Mouse (Mus musculus): ENCODE measurements around the gene Gfra1.

Gene Gfra1

DNA sequence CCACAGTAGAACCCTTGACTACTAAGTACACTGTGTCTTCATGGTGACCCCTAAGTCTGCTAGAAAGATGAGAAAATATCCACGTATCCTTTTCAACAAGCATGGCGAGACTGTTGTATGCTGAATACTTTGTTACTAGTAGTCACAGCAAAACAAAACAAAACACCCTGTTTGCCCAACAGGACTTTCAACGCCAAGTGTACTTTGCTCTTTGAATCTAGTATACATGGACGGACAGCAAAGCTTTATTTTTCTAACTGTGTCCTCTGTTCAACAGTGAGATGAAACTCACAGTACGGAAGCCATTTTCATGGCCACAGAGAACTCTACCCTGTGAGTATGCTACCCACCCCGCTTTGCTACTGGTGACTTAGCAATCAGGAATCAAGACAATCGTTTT, 62.6 kb downstream of the Gfra1 start:
- no peak for DNase-seq (ENCODE audit: low spot score in 2 of 2)

DNA sequence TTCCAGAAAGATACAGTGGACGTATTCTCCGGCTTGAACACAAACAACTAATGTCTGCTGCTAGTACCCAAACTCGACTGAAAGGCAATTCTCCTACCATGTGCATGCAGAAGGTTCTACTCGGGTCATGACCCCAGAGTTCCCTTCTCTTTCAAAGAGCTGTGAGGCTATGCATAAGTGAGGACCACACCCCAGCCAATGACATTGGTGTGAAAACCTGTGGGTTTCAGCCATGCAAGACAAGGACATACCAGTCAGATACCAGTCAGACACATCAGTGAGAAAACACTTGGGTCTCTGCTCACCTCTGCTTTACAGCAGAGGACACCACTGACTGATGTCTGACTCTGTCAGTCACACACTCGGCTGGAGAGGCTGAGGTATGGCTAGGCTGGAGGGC, 63.9 kb downstream of the Gfra1 start:
- no peak for DNase-seq (ENCODE audit: low spot score in 2 of 2)

DNA sequence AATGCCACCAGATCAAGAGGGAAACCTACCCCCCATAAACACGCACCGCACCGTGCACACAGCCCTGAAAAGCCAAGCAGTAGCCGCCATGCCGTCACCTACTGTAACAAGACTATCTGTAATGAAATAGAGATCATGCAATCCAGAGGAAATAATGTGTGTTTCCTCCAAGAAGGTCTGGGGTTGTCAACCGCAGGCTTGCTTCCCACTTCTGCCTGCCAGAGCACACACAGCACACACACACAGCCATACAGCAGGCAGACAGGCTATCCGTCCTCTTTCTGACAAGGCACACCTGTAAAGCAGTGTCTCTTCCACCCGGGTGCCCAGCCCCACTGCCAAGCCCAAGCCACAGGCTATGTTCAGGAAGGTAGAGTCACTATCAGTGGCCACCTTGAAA, 66.2 kb downstream of the Gfra1 start:
- DNase-seq (ENCODE audit: low spot score in 2 of 2) = no peak

DNA sequence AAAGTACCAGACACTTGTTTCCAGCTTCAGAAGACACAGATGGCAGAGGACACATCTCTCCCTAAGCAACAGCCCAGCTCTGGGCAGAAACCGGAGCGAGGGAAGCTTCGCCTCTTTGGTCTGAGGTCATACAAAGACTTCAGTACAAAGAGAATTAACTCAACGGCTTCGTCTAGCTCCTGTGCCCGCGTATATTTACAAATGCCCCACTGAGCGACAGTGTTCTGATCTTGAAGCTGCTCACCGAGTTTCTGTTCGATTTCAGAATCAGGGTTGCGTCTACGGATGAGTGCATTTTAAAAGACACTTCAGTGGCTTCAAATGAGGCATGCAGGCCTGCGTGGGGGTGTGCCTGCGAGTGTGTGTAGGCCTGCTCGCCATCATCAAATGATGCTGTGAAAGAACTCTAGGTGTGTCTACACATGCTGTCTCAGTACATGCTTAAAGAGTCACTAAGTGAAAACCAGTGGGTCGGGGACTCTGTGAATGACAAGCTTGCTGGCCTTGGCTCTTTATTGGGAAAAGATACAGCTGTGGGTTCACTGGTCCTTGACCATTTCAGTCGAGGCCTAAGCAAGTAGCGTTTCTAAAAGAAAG, 66.8 kb downstream of the Gfra1 start:
- no peak for DNase-seq (ENCODE audit: low spot score in 2 of 2)

DNA sequence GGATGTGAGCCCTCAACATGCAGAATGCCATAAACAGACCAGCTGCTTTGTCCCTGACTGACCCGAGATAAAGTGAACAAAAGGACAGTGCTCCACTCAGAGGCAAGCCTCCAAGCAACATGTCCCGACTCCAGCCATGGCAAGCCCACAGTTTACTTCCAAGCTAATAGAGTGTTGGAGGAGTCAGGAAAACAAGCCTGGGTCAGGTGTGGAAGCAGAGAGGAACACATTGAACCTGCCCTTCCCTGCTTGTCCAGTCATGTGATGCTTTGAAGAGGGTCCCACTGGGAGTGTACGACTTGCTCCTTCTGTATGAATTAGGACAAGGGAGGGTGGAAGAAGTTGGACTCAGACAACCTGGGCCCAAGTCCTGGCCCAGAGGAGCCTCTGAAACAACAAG, 72.4 kb downstream of the Gfra1 start:
- DNase-seq (ENCODE audit: low spot score in 2 of 2) = no peak

DNA sequence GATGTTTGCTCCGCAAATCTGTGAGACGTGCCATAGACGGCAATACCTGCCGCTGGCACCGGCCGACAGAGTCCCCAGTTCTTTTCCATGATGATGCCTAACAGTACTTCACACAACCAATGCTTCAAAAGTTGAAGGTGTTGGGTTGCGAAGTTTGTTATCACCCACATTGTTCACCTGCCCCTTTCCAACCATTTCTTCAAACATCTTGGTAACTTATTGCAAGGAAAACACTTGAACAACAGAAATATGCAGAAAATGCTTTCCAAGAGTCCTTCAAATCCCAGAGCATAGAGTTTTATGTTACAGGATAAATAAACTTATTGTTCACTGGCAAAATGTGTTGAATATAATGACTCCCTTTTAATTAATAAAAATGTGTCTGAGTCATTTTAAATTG, 73.2 kb downstream of the Gfra1 start:
- no peak for DNase-seq (ENCODE audit: low spot score in 2 of 2)

DNA sequence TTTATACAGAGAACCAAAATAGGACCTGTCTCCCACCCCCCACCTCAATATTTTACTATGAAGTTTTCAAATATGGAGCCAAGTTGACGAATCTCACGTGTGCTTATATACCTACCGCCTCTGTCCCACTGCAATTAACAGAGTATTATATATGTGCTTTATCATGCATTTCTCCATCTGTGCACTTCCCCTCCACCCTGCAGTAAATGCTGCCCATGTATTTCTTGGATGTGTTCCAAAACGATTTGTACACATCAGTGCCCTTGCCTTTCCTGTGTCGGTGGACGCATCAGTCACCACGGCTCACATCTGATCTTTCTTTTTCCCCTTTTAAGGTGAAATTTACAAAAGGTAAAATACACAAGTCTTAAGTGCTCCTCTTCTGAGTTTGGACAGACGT, 77.7 kb downstream of the Gfra1 start:
- no peak for DNase-seq (ENCODE audit: low spot score in 2 of 2)

DNA sequence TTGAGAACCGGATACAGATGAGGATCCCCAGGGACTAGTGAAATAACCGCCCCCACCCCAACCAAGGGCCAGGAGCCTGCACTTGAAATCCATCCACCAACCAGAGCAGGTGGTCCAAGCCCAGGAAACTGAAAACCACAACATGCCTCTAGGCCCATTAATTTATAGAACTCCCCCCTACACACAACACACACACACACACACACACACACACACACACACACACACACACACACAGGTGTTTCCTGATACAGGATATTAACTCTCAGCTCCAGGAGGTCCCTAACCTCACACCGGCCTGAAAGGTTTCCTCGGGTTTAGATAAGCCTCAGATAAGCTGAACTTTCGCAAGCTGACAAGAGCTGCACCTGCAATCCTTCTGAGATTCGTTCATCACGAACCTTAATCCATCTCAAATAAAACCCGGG, 79.0 kb downstream of the Gfra1 start:
- no peak for DNase-seq (ENCODE audit: low spot score in 2 of 2)

DNA sequence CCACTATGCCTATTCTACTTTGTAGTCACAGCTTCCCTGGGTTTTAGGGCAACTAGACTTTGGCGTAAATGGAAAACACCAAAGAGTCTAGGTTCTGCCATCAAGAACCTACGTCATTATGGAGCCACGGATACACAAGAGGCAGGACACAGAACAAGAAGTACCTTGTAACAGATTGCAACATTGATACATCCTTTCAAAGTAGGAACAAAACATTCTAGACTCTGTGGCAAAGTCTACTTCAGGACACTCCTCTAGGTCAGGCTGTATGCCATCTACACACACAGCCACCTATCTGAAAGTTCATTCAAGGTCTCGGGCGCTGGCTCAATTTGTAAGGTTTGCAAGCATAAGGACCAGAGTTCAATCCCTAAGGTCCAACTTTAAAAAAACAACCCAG, 81.1 kb downstream of the Gfra1 start:
- no peak for DNase-seq (ENCODE audit: low spot score in 2 of 2)

DNA sequence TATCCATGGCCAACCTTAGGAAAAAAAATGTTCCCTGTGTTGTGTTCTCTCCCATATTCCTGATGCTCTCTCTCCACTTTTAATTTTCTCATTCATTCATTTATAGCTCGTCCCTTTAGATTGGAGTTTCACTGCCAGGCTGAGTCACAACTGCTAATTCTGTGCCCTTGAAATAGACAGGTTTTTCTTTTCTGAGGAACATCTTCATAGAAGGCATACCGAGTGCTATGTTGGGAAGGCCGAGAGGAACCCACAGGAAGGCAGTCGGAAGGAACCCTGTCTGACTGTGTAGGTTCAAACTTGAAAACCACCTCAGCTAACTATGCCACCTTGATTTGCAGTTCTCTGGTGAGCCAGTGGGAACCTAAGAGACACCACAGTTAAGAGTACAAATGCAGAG, 81.6 kb downstream of the Gfra1 start:
- DNase-seq (ENCODE audit: low spot score in 2 of 2) = no peak

DNA sequence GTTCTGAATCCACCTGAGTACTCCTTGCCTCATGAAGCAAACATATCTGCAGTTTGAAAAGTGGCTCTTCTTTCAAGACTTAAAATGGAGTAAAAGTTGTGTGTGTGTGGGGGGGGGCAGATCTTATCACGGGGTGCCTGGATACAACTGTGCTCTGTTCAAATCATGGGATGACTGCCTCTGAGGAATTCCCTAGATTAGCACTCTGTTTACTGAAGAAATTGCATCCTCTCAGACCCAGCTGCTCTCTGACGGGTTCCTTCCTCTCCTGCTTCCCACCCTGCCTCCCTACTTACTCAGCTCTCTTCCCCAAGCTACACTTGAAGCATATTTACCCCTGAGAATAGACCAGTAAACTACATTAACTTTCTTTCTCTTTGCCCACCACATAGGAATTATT, 87.2 kb downstream of the Gfra1 start:
- no peak for DNase-seq (ENCODE audit: low spot score in 2 of 2)

DNA sequence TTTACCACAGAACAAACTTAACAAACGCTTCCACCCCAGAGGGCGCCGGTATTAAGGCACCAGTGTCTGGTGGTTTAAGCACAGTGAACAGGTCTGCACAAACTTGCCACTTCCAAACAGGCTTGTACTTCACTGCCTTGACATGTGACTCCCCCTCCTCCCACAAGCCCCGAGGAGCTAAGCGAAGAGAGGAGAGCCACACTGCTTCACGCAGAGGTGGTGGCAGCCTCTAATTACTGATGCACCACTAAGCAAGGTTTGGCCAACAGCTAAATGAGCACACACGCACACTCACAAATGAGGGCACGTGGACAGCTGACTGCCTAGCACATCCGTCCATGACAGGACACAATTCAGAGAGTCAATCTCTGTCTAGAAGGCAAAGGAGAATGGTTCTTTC, 91.0 kb downstream of the Gfra1 start:
- DNase-seq (ENCODE audit: low spot score in 2 of 2) = no peak

DNA sequence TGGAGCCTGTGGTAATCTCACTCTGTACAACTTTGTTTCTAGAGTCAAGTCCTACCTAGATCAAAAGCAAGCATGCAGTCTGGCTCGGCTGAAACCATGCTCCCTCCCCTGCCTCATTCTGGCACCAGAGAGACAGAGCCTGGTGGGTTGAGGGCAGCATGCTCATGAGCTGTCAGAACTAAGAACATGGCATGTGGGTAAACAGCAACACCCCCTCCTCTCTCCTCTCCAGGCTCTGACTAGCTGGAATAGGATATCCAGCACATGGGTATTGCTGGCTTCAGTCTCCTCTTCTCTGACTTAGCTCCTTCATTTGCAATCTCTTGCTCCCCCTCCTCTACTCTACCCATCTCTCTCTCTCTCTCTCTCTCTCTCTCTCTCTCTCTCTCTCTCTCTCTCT, 94.7 kb downstream of the Gfra1 start:
- no peak for DNase-seq (ENCODE audit: low spot score in 2 of 2)

DNA sequence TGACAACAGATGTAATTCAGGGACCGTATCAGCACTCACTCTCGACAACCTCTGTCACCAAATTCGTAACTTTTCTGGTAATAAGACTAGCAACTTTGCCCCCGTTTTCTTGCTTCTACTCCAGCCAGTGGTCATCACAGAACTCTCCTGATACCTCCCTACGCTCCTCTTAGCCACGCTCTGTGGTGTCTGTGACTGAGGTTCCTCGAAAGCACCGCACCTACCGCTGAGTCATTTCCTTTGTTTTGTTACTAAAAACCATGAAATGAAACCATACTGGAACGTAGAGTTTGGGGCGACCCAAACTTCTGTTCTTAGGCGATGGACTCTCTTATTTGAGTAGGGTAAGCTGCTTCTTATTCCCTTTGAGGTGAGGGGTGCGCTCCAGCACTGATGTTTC, 97.6 kb downstream of the Gfra1 start:
- DNase-seq (ENCODE audit: low spot score in 2 of 2) = no peak

DNA sequence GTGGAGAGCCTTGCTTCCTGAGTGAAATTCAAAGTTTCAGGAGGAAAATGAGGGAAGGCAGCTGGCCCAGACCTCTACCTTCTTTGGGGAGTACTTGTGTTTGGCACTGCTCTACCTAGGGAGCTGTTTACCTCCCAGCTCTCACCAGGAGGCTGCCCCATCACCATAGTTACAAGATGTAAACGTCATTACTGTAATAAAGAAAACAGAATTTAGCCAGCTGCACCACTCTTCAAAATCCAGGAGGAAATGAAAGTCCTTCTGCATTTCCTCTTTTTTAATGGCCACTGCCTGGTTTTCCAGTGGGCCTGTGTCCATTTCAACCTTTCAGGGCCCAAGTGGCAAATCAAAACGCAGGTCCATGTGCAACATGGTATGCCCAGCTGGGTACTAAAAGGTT, 101.8 kb downstream of the Gfra1 start:
- DNase-seq (ENCODE audit: low spot score in 2 of 2) = no peak

DNA sequence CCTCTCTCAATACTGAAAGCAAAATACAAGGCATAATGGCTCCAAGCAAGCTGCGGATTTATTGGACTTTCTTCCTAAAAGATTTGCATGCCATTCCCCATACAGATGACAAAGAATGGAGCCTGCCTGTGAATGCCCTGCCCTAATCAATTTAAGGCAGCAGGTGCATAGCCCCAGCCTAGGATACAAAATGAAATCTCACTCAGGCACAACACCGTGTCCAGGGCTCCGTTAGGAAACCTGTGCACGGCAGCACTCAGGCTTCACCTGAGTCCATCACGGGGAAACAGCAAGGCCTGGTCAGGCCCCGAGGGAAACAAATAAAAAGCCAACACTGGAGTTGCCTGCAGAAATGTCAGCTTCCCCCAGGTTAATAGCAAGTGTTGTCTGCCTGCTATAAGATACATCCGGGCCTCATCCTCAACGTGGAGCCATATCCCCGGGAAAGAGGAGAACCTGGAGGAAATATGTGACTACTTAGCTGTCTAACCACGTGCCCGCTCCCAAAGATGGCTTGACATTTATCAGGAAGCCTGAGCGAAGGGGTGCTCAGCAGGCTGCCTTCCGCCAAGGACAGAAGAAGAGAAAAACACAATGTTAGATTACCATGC, 102.3 kb downstream of the Gfra1 start:
- DNase-seq (ENCODE audit: low spot score in 2 of 2) = no peak

DNA sequence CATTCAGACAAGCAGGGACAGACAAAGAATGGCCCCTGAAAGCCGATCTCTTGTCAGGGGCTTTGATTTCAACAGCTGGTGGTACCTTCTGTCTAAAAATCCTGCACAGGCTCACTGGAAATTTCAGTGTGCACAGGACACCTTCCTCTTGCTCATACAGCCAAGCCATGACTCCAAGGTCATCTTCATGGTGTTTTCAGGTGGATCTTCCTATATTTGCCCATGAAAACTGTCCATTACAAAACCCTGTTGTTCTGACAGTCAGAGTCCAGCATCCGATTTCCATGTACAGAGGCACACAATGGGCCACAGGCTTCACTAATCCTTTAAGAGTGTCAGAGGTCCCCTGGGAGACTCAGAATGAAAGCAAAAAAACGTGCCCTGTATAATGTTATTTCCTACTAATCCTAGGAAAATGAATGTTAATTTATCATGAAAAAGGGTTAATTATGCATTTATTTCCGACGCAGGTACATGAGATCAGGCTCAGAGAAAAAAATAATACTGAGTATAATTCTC, 105.8 kb downstream of the Gfra1 start:
- no peak for DNase-seq (ENCODE audit: low spot score in 2 of 2)

DNA sequence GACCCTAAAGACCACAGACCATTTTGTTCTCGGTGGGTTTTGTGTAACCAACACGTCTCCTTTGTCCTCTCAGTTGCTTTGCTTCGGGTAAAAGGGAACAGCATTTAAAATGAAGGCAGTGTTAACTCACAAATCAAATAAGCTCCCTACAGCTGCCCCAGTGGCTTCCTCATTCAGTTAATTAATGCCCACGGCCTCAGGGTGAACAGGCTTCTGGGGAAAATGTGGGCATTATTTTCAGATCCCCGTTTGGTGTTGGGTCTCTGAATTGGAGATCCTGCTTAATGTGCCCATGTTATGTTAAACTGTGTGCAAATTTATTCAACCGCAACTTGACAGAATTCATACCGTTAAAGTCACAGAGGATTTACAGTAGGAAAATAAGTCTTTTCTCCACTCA, 110.6 kb downstream of the Gfra1 start:
- no peak for DNase-seq (ENCODE audit: low spot score in 2 of 2)

DNA sequence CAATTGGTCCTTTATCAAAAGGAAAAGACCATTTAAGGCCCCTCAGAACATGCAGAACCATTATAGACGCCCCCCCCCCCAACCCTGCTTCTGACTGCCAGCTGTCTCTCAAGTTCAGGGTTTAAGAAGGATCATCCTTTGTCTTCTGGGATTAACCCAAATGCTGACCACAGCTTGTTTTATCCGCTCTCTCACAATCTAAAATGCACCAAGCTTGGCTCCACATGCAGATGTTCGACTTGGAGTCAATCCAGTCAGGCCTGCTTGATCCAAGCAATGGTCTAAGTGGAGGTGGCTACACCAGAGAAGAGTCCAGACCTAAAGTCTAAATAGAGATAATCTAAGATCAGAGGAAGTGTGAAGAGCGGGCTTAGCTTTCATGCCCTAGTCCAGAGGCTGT, 114.4 kb downstream of the Gfra1 start:
- DNase-seq (ENCODE audit: low spot score in 2 of 2) = no peak

DNA sequence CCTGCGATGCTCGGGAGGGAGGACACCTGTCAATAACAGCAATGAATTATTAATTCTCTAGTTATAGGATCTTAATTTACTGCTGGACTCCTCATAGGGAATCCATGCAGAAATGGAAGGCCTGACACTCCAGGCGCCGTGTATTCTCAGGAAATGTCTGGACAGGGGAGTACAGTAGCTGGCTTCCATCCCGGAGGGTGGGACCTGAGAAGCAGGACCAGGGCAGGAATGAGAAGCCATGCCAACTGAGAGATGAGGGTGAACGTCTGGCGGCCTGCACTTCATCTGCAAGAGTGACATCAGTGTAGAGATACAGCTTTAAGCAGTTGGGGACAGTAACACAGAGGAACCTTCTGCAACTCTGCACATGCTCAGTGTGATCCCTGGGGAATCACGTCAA, 115.5 kb downstream of the Gfra1 start:
- DNase-seq (ENCODE audit: low spot score in 2 of 2) = no peak

DNA sequence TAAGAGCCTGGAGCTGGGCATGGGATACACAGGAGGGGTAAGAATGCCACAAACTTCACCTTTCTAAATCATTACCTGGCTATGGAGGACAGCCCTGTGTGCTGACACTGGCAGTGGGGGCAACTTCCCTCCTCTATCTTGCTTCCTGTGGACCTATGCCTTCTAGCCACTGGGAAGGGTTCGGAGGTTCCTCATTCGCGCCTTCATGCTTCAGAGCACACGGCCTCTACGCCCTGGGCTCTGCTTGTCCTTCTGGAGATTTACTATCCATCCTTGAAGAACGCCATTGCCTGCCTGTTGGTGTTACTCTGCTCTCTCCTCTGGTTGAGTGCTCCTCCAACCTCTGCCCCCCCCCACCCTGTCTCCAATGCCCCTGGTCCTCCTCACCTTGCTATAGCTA, 118.9 kb downstream of the Gfra1 start:
- DNase-seq (ENCODE audit: low spot score in 2 of 2) = no peak

DNA sequence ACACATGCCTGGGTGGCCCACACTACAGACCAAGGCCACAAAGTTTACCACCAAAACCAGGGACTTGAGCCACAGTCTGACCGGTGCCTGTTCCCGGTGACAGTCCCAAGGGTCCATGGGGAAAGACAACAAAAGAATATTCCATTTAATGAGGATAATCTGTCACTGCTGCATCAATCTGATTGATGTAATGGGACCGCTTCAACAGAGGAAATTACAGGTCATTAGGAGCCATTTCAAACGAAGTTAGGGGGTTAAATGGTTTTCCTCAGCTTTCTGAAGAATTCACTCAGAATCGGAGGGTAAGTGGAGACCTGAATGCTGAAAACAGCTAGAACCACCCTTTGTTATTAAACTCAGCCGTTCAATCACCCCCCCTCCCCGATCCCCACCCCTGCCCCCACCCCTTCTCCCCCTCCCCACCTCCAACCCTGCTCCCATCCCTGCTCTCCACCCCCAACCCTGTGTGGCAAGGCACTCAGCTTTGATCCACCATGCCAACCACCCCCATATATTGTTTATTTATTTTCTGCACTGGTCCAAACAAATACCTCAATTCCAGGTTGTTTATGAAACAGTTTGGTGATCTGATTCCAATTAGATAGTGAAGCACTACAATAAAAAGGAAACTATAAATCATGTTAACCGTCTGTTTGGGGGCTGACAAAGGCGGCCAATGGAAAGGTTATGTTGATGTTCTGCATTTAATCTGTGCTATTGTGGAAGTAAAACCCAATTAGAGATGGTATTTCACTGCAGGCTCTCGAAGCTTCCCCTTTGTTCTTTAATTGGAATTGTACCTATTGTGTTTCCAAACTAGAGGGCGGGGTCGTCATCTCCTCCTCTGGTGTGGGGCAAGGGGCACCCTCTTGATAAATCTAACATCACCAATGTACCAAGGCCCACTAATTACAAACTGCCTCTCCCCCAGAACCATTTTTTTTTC, 119.9 kb downstream of the Gfra1 start:
- DNase-seq (ENCODE audit: low spot score in 2 of 2) = no peak

DNA sequence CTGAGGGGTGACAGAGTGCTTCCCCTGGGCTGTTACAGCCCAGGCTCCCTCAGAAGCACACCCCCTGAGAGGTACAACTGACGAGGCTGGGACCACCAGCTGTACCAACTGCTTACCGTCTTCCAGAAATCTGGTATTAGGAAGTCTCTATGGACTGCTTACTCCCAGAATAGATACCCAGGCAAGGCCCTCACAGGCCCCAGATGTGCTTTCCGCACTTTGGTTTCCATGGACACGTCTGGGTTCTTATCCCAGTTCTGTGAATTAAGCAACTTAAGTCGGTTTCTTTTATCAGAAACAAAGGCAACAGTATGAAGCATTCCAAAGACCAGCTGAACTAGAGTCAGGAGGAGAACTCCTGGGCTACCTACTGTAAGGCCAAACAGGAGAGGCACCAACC, 126.4 kb downstream of the Gfra1 start:
- no peak for DNase-seq (ENCODE audit: low spot score in 2 of 2)

All from spleen, postnatal 14 days (tissue).